Mouse (Mus musculus) B cell, adult 2 months (primary cell): ENCODE data around the gene Tnr.

Experiments
- DNase-seq, 2 experiments: peaks; one replicate each; pipeline ENCODE4 v3.0.0; 2022

Gene Tnr

GRCm38 (mm10) chr1:159523578-159523977, at the start of gene Tnr:
Gene Tnr (plus strand): TSS chr1:159523769.
- DNase-seq: peak; percentile 6 to 12

- no peak for DNase-seq
Observed at GRCm38 (mm10) chr1:159489853-159490435, 33.6 kb upstream of the Tnr start.

GRCm38 (mm10) chr1:159492536-159492935, 31.0 kb upstream of the Tnr start:
- DNase-seq: no peak

GRCm38 (mm10) chr1:159493720-159494499, 29.7 kb upstream of the Tnr start:
- no peak for DNase-seq

- DNase-seq: no peak
Observed at GRCm38 (mm10) chr1:159498236-159498635, 25.3 kb upstream of the Tnr start.

- DNase-seq: no peak
Observed at GRCm38 (mm10) chr1:159499806-159500460, 23.6 kb upstream of the Tnr start.

GRCm38 (mm10) chr1:159501911-159502310, 21.7 kb upstream of the Tnr start:
- DNase-seq: no peak

- no peak for DNase-seq
Observed at GRCm38 (mm10) chr1:159510667-159511066, 12.9 kb upstream of the Tnr start.

- DNase-seq: no peak
Observed at GRCm38 (mm10) chr1:159517647-159518046, 5.9 kb upstream of the Tnr start.

GRCm38 (mm10) chr1:159519206-159519605, 4.4 kb upstream of the Tnr start:
- DNase-seq: no peak

- no peak for DNase-seq
Observed at GRCm38 (mm10) chr1:159523069-159523468, 500 bp upstream of the Tnr start.

GRCm38 (mm10) chr1:159524051-159524549, 531 bp downstream of the Tnr start:
- DNase-seq: peak; percentile 18 to 27

GRCm38 (mm10) chr1:159532841-159533569, 9.4 kb downstream of the Tnr start:
- DNase-seq: no peak

GRCm38 (mm10) chr1:159535582-159535981, 12.0 kb downstream of the Tnr start:
- DNase-seq: no peak

GRCm38 (mm10) chr1:159537541-159537940, 14.0 kb downstream of the Tnr start:
- no peak for DNase-seq

- DNase-seq: no peak
Observed at GRCm38 (mm10) chr1:159538076-159538475, 14.5 kb downstream of the Tnr start.

- DNase-seq: no peak
Observed at GRCm38 (mm10) chr1:159545470-159546145, 22.0 kb downstream of the Tnr start.

GRCm38 (mm10) chr1:159551036-159551435, 27.5 kb downstream of the Tnr start:
- no peak for DNase-seq

- no peak for DNase-seq
Observed at GRCm38 (mm10) chr1:159551591-159552442, 28.2 kb downstream of the Tnr start.

- no peak for DNase-seq
Observed at GRCm38 (mm10) chr1:159561616-159562015, 38.0 kb downstream of the Tnr start.

- no peak for DNase-seq
Observed at GRCm38 (mm10) chr1:159565129-159565528, 41.6 kb downstream of the Tnr start.

- DNase-seq: no peak
Observed at GRCm38 (mm10) chr1:159566046-159566445, 42.5 kb downstream of the Tnr start.
